ENCODE assay signal across 8 mouse cellular contexts in the genomic region with DNA sequence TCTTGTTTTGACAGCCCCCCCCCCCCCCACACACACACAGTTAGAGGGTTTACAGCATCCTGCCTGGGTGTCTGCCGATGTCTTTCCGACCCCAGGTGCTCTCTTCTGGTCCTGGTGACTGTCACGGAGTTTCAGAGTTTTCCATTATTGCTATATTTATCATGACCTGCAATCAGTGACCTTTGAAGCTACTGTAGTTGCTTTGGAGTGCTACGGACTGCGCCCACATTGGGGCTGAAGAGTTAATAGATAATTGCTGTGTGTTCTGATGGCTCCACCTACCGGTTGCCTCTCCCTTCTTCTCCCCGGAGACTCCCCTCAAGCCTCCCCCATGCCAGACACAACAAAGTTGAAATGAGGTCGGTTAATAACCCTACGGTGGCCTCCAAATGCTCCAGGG. TPM values are rescaled to one million over a fixed set of nuclear protein-coding genes. Genes with fewer than 3 reads are reported as not detected.
DNase-seq lines count a peak whose midpoint lies in the region; ATAC-seq and TF ChIP-seq lines count a peak whose summit lies in the region.

No protein-coding gene starts in this region.

- no peak for TF ChIP-seq CTCF in thymus, adult 2 months (IDR thresholded peaks at IDR 0.05; ENCODE audit: borderline replicate concordance, control insufficient read depth, extremely low read depth, insufficient read depth, low read length, poor library complexity)

- DNase-seq in thymus, adult 2 months, result peak; percentile 57
- DNase-seq in thymus, adult 18-20 months, result no peak
- peak; percentile 35 to 61 for DNase-seq in cerebellum, postnatal 25 days
- DNase-seq in kidney, postnatal 25 days, result peak; percentile 62
- no peak for DNase-seq in midbrain, embryonic 11.5 days (ENCODE audit: low spot score, missing footprints)
- peak; percentile 66 for DNase-seq in thymus, postnatal 14 days
- no peak for DNase-seq in left cerebral cortex, adult 8-10 months (ENCODE audit: low spot score in 2 of 2)

- TF ChIP-seq POLR2A in thymus, adult 2 months (IDR thresholded peaks at IDR 0.05; ENCODE audit: control insufficient read depth, extremely low read depth, insufficient read depth, low read length, poor library complexity), result no peak

- peaks cover 17% of the 10 kb centered on the region for H3K4me1 ChIP-seq in thymus, adult 2 months (replicated peaks; ENCODE audit: control insufficient read depth, insufficient read depth, low read length)
- H3K4me1 ChIP-seq in heart, embryonic 14.5 days (ENCODE audit: control insufficient read depth in 2 of 2, insufficient read depth in 2 of 2, low read length in 2 of 2), result peaks cover 0 to 15% of the 10 kb centered on the region in 2 experiments; a peak in 3 of 4 replicates
- peaks cover 6% of the 10 kb centered on the region for H3K4me1 ChIP-seq in midbrain, embryonic 11.5 days (ENCODE audit: control insufficient read depth, insufficient read depth, low read length)

- no peaks in the 10 kb centered on the region for H3K27me3 ChIP-seq in thymus, adult 2 months (ENCODE audit: control insufficient read depth, insufficient read depth, low read length)
- H3K27me3 ChIP-seq in heart, embryonic 14.5 days (ENCODE audit: control insufficient read depth, insufficient read depth, low read length), result peaks cover 8% of the 10 kb centered on the region
- H3K27me3 ChIP-seq in midbrain, embryonic 11.5 days (ENCODE audit: control insufficient read depth, insufficient read depth, low read length), result no peaks in the 10 kb centered on the region

- H3K4me2 ChIP-seq in heart, embryonic 14.5 days (ENCODE audit: low read length), result peak overlapping the region; percentile 43
- no peak overlapping the region for H3K4me2 ChIP-seq in midbrain, embryonic 11.5 days

- H3K9me3 ChIP-seq in heart, embryonic 14.5 days (ENCODE audit: control insufficient read depth, low read length), result no peaks in the 10 kb centered on the region
- H3K9me3 ChIP-seq in midbrain, embryonic 11.5 days (ENCODE audit: control insufficient read depth, low read length), result no peaks in the 10 kb centered on the region

- ATAC-seq in heart, embryonic 14.5 days (ENCODE audit: insufficient number of reproducible peaks, insufficient read depth, low FRiP score, low read depth), result no peak; the same call in 1 of the 2 replicates
- ATAC-seq in midbrain, embryonic 11.5 days (ENCODE audit: low FRiP score), result 0 out of 2 replicates have a peak, but pooled peaks have one; percentile 46

- no peak overlapping the region for H3K4me3 ChIP-seq in thymus, adult 2 months (ENCODE audit: control insufficient read depth, insufficient read depth, low read length)
- no peak overlapping the region for H3K4me3 ChIP-seq in heart, embryonic 14.5 days (ENCODE audit: control insufficient read depth in 1 of 2, insufficient read depth in 1 of 2, low read depth in 1 of 2, low read length in 2 of 2)
- no peak overlapping the region for H3K4me3 ChIP-seq in midbrain, embryonic 11.5 days (ENCODE audit: low read depth, low read length)

- H3K27ac ChIP-seq in thymus, adult 2 months (ENCODE audit: control insufficient read depth, insufficient read depth, low read length), result no peak overlapping the region
- H3K27ac ChIP-seq in heart, embryonic 14.5 days (replicated peaks in 1 of 2; ENCODE audit: control insufficient read depth in 1 of 2, insufficient read depth in 1 of 2, low read depth in 2 of 2, low read length in 2 of 2), result no peak overlapping the region
- no peak overlapping the region for H3K27ac ChIP-seq in midbrain, embryonic 11.5 days (ENCODE audit: low read depth, low read length)

- no peaks in the 10 kb centered on the region for H3K36me3 ChIP-seq in thymus, adult 2 months (ENCODE audit: control insufficient read depth, insufficient read depth, low read length)
- H3K36me3 ChIP-seq in heart, embryonic 14.5 days (ENCODE audit: control insufficient read depth, insufficient read depth, low read length), result no peaks in the 10 kb centered on the region
- no peaks in the 10 kb centered on the region for H3K36me3 ChIP-seq in midbrain, embryonic 11.5 days (ENCODE audit: control insufficient read depth, insufficient read depth, low read length)

- 15% methylated on average over 9 of the region's 9 CpGs for WGBS in thymus, adult 2 months
- WGBS in heart, embryonic 14.5 days, result 8% methylated on average over 9 of the region's 9 CpGs
- WGBS in midbrain, embryonic 11.5 days, result 18% methylated on average over 9 of the region's 9 CpGs

- H3K9ac ChIP-seq in heart, embryonic 14.5 days (ENCODE audit: low read length), result no peak overlapping the region
- H3K9ac ChIP-seq in midbrain, embryonic 11.5 days (ENCODE audit: low read length), result no peak overlapping the region

RNA-seq across cellular contexts. Expression of a gene that starts 12.5 kb away (rescaled TPM):
- polyA plus RNA-seq in thymus, adult 2 months (2012; rRNA removed), result not detected in 2 replicates
- not detected in 2 replicates for polyA plus RNA-seq in heart, embryonic 14.5 days (2014; fragmentation: Nextera tagmentation; extraction: Ambion mirVana)
- polyA plus RNA-seq in midbrain, embryonic 11.5 days (2014; fragmentation: Nextera tagmentation; extraction: Ambion mirVana), result not detected in 2 replicates
- total RNA-seq in left cerebral cortex, adult 8-10 months (2022), result not detected

RNA-seq across cellular contexts. Expression of a gene that starts 24.8 kb away (rescaled TPM):
- polyA plus RNA-seq in thymus, adult 2 months (2012; rRNA removed), result not detected in 2 replicates
- 0.18 TPM in 1 of 2 replicates, not detected in the other for polyA plus RNA-seq in heart, embryonic 14.5 days (2014; fragmentation: Nextera tagmentation; extraction: Ambion mirVana)
- polyA plus RNA-seq in midbrain, embryonic 11.5 days (2014; fragmentation: Nextera tagmentation; extraction: Ambion mirVana), result 0.22 TPM in 1 of 2 replicates, not detected in the other
- under 1 TPM in 2 of 4 experiments, not detected in 2; 0.27 to 0.51 TPM for total RNA-seq in left cerebral cortex, adult 8-10 months (2022)

RNA-seq across cellular contexts. Expression of a gene that starts 39.4 kb away (rescaled TPM):
- 81.9 and 95.3 TPM in 2 replicates for polyA plus RNA-seq in thymus, adult 2 months (2012; rRNA removed)
- polyA plus RNA-seq in heart, embryonic 14.5 days (2014; fragmentation: Nextera tagmentation; extraction: Ambion mirVana), result 10.4 and 13.8 TPM in 2 replicates
- polyA plus RNA-seq in midbrain, embryonic 11.5 days (2014; fragmentation: Nextera tagmentation; extraction: Ambion mirVana), result 8.2 and 12.0 TPM in 2 replicates
- 10 to 100 TPM; 25.9 to 27.8 (median 26.7) TPM for total RNA-seq in left cerebral cortex, adult 8-10 months (2022)

Comparison
In these comparisons a context has a peak if more than half of its experiments do, and no peak if none do; other contexts are left out.
1. DNase-seq: peak in thymus, adult 2 months (single experiment), cerebellum, postnatal 25 days (2 of 2), kidney, postnatal 25 days (2 of 2) and thymus, postnatal 14 days (single experiment); none in thymus, adult 18-20 months (0 of 2), midbrain, embryonic 11.5 days (single experiment) and left cerebral cortex, adult 8-10 months (0 of 2).